19 mouse cellular contexts compared by ENCODE assay signal in the genomic region with DNA sequence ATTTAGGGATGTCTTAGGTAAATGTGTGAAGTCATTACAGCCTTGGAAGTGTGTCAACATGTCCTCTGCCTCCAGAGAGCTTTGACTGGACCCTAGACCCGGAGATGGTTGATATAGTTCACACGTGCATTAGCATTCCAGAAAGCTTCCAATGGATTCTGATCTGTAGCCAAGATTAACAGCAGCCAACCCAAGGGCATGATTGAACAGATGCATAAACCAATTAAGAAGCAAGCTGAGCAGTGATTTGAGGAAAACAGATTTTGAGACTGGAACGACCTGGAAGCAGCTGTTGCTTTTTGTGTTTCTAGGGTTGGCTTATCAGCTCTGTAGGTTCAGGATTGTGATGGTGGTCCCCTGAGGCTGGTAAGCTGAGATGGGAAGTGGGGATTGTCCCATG.
DNase-seq lines count a peak whose midpoint lies in the region; ATAC-seq and TF ChIP-seq lines count a peak whose summit lies in the region.
"Had no signal": no experiment of that assay in that cellular context is flagged by ENCODE, and none has a peak within 500 bp of the region (broad histone marks: within the 10 kb centered on the region; RNA-seq: fewer than 3 reads in every experiment).

No protein-coding gene starts in this region.

- peak; percentile 69; the same call in 1 of the 2 replicates for ATAC-seq in forebrain, embryonic 13.5 days
- no peak for ATAC-seq in forebrain, embryonic 11.5 days (replicated peaks; ENCODE audit: low FRiP score)
- peak; percentile 58; the same call in 1 of the 2 replicates for ATAC-seq in hindbrain, postnatal 0 days
- no peak for ATAC-seq in hindbrain, embryonic 12.5 days (ENCODE audit: low FRiP score)
- ATAC-seq in midbrain, postnatal 0 days (ENCODE audit: low FRiP score): no peak
- ATAC-seq in midbrain, embryonic 16.5 days: no peak
- peak; percentile 67 for ATAC-seq in forebrain, embryonic 16.5 days
- ATAC-seq: inflammation-experienced regulatory T-cells, adult 6 months; lung, postnatal 0 days had no signal

- H3K9ac ChIP-seq in forebrain, embryonic 13.5 days: no peak overlapping the region
- H3K9ac ChIP-seq in forebrain, embryonic 11.5 days (ENCODE audit: low read length): no peak overlapping the region
- H3K9ac ChIP-seq in hindbrain, postnatal 0 days (replicated peaks; ENCODE audit: low read length): no peak overlapping the region
- no peak overlapping the region for H3K9ac ChIP-seq in hindbrain, embryonic 12.5 days
- H3K9ac ChIP-seq in midbrain, postnatal 0 days (replicated peaks; ENCODE audit: low read length, poor library complexity, severe bottlenecking): no peak overlapping the region
- H3K9ac ChIP-seq in midbrain, embryonic 16.5 days (ENCODE audit: low read depth, low read length): no peak overlapping the region
- H3K9ac ChIP-seq in forebrain, embryonic 16.5 days (replicated peaks; ENCODE audit: low read depth, low read length): no peak overlapping the region

- peaks cover 19% of the 10 kb centered on the region for H3K4me1 ChIP-seq in forebrain, embryonic 13.5 days
- H3K4me1 ChIP-seq in forebrain, embryonic 11.5 days (replicated peaks; ENCODE audit: control insufficient read depth, insufficient read depth, low read length): no peaks in the 10 kb centered on the region
- no peaks in the 10 kb centered on the region for H3K4me1 ChIP-seq in hindbrain, postnatal 0 days (ENCODE audit: insufficient read depth, low read length)
- H3K4me1 ChIP-seq in hindbrain, embryonic 12.5 days: 0 out of 2 replicates have a peak, but pooled peaks cover 3% of the 10 kb centered on the region
- H3K4me1 ChIP-seq in midbrain, postnatal 0 days (ENCODE audit: insufficient read depth, low read length): 0 out of 2 replicates have a peak, but pooled peaks cover 4% of the 10 kb centered on the region
- 0 out of 2 replicates have a peak, but pooled peaks cover 6% of the 10 kb centered on the region for H3K4me1 ChIP-seq in midbrain, embryonic 16.5 days (ENCODE audit: control insufficient read depth, insufficient read depth, low read length)
- H3K4me1 ChIP-seq in forebrain, embryonic 16.5 days (replicated peaks; ENCODE audit: control insufficient read depth, insufficient read depth, low read length): peaks cover 16% of the 10 kb centered on the region

- no peaks in the 10 kb centered on the region for H3K36me3 ChIP-seq in forebrain, embryonic 13.5 days (ENCODE audit: poor library complexity, severe bottlenecking)
- no peaks in the 10 kb centered on the region for H3K36me3 ChIP-seq in forebrain, embryonic 11.5 days (ENCODE audit: control insufficient read depth, insufficient read depth, low read length)
- no peaks in the 10 kb centered on the region for H3K36me3 ChIP-seq in hindbrain, postnatal 0 days (ENCODE audit: insufficient read depth, low read length)
- no peaks in the 10 kb centered on the region for H3K36me3 ChIP-seq in hindbrain, embryonic 12.5 days
- no peaks in the 10 kb centered on the region for H3K36me3 ChIP-seq in midbrain, postnatal 0 days (ENCODE audit: insufficient read depth, low read length)
- no peaks in the 10 kb centered on the region for H3K36me3 ChIP-seq in midbrain, embryonic 16.5 days (ENCODE audit: control insufficient read depth, insufficient read depth, low read length)
- no peaks in the 10 kb centered on the region for H3K36me3 ChIP-seq in forebrain, embryonic 16.5 days (ENCODE audit: control insufficient read depth, insufficient read depth)
- H3K36me3 ChIP-seq: midbrain, embryonic 10.5 days had no signal

- H3K27me3 ChIP-seq in forebrain, embryonic 13.5 days: no peaks in the 10 kb centered on the region
- H3K27me3 ChIP-seq in forebrain, embryonic 11.5 days (ENCODE audit: control insufficient read depth, insufficient read depth, low read length): no peaks in the 10 kb centered on the region
- no peaks in the 10 kb centered on the region for H3K27me3 ChIP-seq in hindbrain, postnatal 0 days (ENCODE audit: insufficient read depth, low read length)
- no peaks in the 10 kb centered on the region for H3K27me3 ChIP-seq in hindbrain, embryonic 12.5 days
- no peaks in the 10 kb centered on the region for H3K27me3 ChIP-seq in midbrain, postnatal 0 days (ENCODE audit: insufficient read depth, low read length)
- no peaks in the 10 kb centered on the region for H3K27me3 ChIP-seq in midbrain, embryonic 16.5 days (ENCODE audit: control insufficient read depth, insufficient read depth, low read depth, low read length)
- no peaks in the 10 kb centered on the region for H3K27me3 ChIP-seq in forebrain, embryonic 16.5 days (replicated peaks; ENCODE audit: control insufficient read depth, insufficient read depth, low read length)

- 53% methylated on average over 3 of the region's 3 CpGs for WGBS in forebrain, embryonic 13.5 days
- WGBS in forebrain, embryonic 11.5 days: 76% methylated on average over 3 of the region's 3 CpGs
- 21% methylated on average over 3 of the region's 3 CpGs for WGBS in hindbrain, postnatal 0 days
- WGBS in hindbrain, embryonic 12.5 days: 67% methylated on average over 3 of the region's 3 CpGs
- WGBS in midbrain, postnatal 0 days: 41% methylated on average over 3 of the region's 3 CpGs
- 43% methylated on average over 3 of the region's 3 CpGs for WGBS in midbrain, embryonic 16.5 days
- WGBS in forebrain, embryonic 16.5 days: 22% methylated on average over 3 of the region's 3 CpGs

- no peak for DNase-seq in forebrain, embryonic 11.5 days (ENCODE audit: low spot score)
- DNase-seq in hindbrain, postnatal 0 days (ENCODE audit: low spot score): peak; percentile 47
- peak; percentile 61 for DNase-seq in midbrain, postnatal 0 days (ENCODE audit: low spot score)
- no peak for DNase-seq in adrenal gland, postnatal 10 days
- DNase-seq: adrenal gland, postnatal 25 days; cerebellum, adult 11 months; cerebellum, adult 9-11 months; gastrocnemius, adult 2 months; kidney, adult 18-20 months; kidney, postnatal 10 days; left cerebral cortex, postnatal 4 days had no signal

- H3K4me2 ChIP-seq in forebrain, embryonic 13.5 days: no peak overlapping the region
- no peak overlapping the region for H3K4me2 ChIP-seq in forebrain, embryonic 11.5 days (ENCODE audit: low read depth, low read length, severe bottlenecking)
- no peak overlapping the region for H3K4me2 ChIP-seq in hindbrain, postnatal 0 days (ENCODE audit: low read depth, low read length)
- H3K4me2 ChIP-seq in hindbrain, embryonic 12.5 days (replicated peaks): no peak overlapping the region
- no peak overlapping the region for H3K4me2 ChIP-seq in midbrain, postnatal 0 days (ENCODE audit: low read depth, low read length, poor library complexity, severe bottlenecking)
- H3K4me2 ChIP-seq in midbrain, embryonic 16.5 days (ENCODE audit: low read length): no peak overlapping the region
- H3K4me2 ChIP-seq in forebrain, embryonic 16.5 days (ENCODE audit: low read length): no peak overlapping the region

- no peak overlapping the region for H3K27ac ChIP-seq in forebrain, embryonic 13.5 days
- H3K27ac ChIP-seq in forebrain, embryonic 11.5 days (ENCODE audit: low read depth, low read length): no peak overlapping the region
- H3K27ac ChIP-seq in hindbrain, postnatal 0 days: no peak overlapping the region
- H3K27ac ChIP-seq in hindbrain, embryonic 12.5 days: no peak overlapping the region
- no peak overlapping the region for H3K27ac ChIP-seq in midbrain, postnatal 0 days (ENCODE audit: low read depth, low read length)
- no peak overlapping the region for H3K27ac ChIP-seq in midbrain, embryonic 16.5 days (ENCODE audit: low read length)
- H3K27ac ChIP-seq in forebrain, embryonic 16.5 days (ENCODE audit: low read length): no peak overlapping the region
- H3K27ac ChIP-seq: gastrocnemius, adult 2 months; midbrain, embryonic 10.5 days had no signal

- no peak overlapping the region for H3K4me3 ChIP-seq in forebrain, embryonic 13.5 days
- H3K4me3 ChIP-seq in forebrain, embryonic 11.5 days (ENCODE audit: low read depth, low read length): no peak overlapping the region
- H3K4me3 ChIP-seq in hindbrain, postnatal 0 days (ENCODE audit: low read length): no peak overlapping the region
- no peak overlapping the region for H3K4me3 ChIP-seq in hindbrain, embryonic 12.5 days
- H3K4me3 ChIP-seq in midbrain, postnatal 0 days (ENCODE audit: low read depth, low read length): no peak overlapping the region
- no peak overlapping the region for H3K4me3 ChIP-seq in midbrain, embryonic 16.5 days (ENCODE audit: low read depth, low read length)
- H3K4me3 ChIP-seq in forebrain, embryonic 16.5 days (replicated peaks; ENCODE audit: low read length): no peak overlapping the region
- H3K4me3 ChIP-seq: gastrocnemius, adult 2 months; midbrain, embryonic 10.5 days; myocyte had no signal

- TF ChIP-seq CTCF in hindbrain, postnatal 0 days (IDR thresholded peaks at IDR 0.05; ENCODE audit: low read depth): no peak
- no peak for TF ChIP-seq CTCF in midbrain, postnatal 0 days (IDR thresholded peaks at IDR 0.05)

- no peaks in the 10 kb centered on the region for H3K9me3 ChIP-seq in forebrain, embryonic 13.5 days (replicated peaks)
- H3K9me3 ChIP-seq in forebrain, embryonic 11.5 days (ENCODE audit: control insufficient read depth, low read length): no peaks in the 10 kb centered on the region
- no peaks in the 10 kb centered on the region for H3K9me3 ChIP-seq in hindbrain, postnatal 0 days (ENCODE audit: low read length)
- no peaks in the 10 kb centered on the region for H3K9me3 ChIP-seq in hindbrain, embryonic 12.5 days (replicated peaks)
- no peaks in the 10 kb centered on the region for H3K9me3 ChIP-seq in midbrain, postnatal 0 days (ENCODE audit: low read length)
- no peaks in the 10 kb centered on the region for H3K9me3 ChIP-seq in midbrain, embryonic 16.5 days (replicated peaks; ENCODE audit: control insufficient read depth, low read length, poor library complexity, severe bottlenecking)
- no peaks in the 10 kb centered on the region for H3K9me3 ChIP-seq in forebrain, embryonic 16.5 days (ENCODE audit: control insufficient read depth, low read length)
- H3K9me3 ChIP-seq: midbrain, embryonic 10.5 days had no signal

Comparison
In these comparisons a context has a peak if more than half of its experiments do, and no peak if none do; other contexts are left out.
1. ATAC-seq: peak in forebrain, embryonic 13.5 days (single experiment), hindbrain, postnatal 0 days (single experiment) and forebrain, embryonic 16.5 days (single experiment); none in forebrain, embryonic 11.5 days (single experiment), hindbrain, embryonic 12.5 days (single experiment), midbrain, postnatal 0 days (single experiment) and midbrain, embryonic 16.5 days (single experiment).
2. DNase-seq: peak in hindbrain, postnatal 0 days (single experiment) and midbrain, postnatal 0 days (single experiment); none in forebrain, embryonic 11.5 days (single experiment) and adrenal gland, postnatal 10 days (single experiment).